Mouse (Mus musculus): ENCODE measurements around the gene D630039A03Rik. TPM values are rescaled to one million over a fixed set of nuclear protein-coding genes. Genes with fewer than 3 reads are reported as not detected.

The D630039A03Rik gene
- polyA plus RNA-seq, 1 experiment, result 0.19 TPM

DNA sequence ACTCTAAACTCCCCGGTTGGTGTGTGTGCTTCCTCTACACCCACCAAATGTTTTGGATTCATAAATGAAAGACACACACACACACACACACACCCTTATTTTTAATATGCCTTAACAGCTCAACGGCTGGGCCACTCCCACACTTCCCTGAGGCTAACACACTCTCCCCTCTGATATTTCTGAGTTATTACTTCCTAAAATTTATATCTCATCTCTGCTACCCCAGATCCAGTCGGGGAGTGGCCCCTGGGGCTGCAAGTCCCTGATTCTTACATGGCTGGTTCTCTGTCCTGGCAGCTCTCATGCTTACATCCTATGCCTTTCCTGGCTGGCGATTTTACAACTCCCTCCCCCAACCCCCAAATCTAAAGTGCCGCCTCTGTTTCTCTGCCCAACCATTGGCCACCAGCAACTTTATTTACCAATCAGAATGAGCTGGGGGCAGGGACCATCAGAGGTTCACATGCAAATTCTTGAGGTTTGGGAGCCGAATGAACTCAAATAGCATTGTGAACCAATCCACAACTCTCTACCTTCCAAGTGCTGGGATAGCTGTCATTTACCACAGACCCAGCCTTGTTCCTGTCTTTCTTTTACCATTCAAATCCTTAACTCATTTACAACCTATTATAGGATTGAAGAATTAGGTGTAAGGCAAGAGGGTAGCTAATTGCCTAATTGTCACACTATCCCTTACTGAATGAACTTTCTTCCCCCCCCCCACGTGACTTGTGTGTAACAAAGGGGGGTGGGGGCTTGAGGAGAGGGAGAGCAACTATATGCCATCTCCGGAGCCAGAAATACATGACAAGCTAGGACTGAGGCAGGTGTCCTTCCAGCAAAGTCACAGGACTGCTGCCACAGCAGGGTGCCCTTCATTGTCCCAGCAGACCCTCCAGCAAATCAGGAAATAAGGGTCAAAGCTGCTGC lies 3.7 kb upstream of the D630039A03Rik start:
- Histone ChIP-seq H3K4me3 (ENCODE audit: extremely low read depth, insufficient read depth, insufficient read length) (no peak overlapping the region), H3K27ac (ENCODE audit: insufficient read depth, low read length) (no peak overlapping the region), H3K4me1 (ENCODE audit: control insufficient read depth, insufficient read depth, insufficient read length) (no peaks in the 10 kb centered on the region; the same call in 1 of the 2 replicates), H3K36me3 (ENCODE audit: control insufficient read depth, insufficient read depth, low read length) (no peaks in the 10 kb centered on the region), H3K27me3 (ENCODE audit: control insufficient read depth, insufficient read depth, low read length) (no peaks in the 10 kb centered on the region)
- WGBS, result 41% methylated on average over 8 of the region's 8 CpGs
- DNase-seq (ENCODE audit: low read depth in 1 of 2, low spot score in 2 of 2), result no peak
- TF ChIP-seq CTCF (IDR thresholded peaks at IDR 0.05; ENCODE audit: extremely low read depth, insufficient read depth, insufficient read length, insufficient replicate concordance) (no peak), POLR2A (IDR thresholded peaks at IDR 0.05; ENCODE audit: low read depth, low read length) (no peak)

DNA sequence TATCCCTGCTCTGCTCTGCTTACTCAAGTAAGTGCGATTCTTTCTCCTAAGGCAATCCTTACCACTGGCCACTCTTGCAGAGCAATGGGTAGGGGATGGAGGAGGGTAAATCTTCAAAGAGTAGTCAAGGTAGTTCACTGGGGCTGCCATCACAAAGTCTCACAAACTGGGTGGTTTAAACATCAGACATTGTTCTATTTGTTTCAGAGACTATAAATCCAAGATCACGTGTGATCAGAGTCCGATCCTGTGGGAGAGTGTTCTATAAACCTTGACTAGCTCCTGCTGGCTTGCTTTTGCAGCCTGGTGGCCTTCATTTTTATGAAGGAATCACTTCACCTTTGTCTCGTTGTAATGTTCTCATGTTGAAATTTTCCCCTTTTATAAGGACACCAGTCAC lies 614 bp upstream of the D630039A03Rik start:
- Histone ChIP-seq H3K27me3 (ENCODE audit: control insufficient read depth, insufficient read depth, low read length) (no peaks in the 10 kb centered on the region), H3K36me3 (ENCODE audit: control insufficient read depth, insufficient read depth, low read length) (no peaks in the 10 kb centered on the region), H3K4me1 (ENCODE audit: control insufficient read depth, insufficient read depth, insufficient read length) (no peaks in the 10 kb centered on the region; the same call in 1 of the 2 replicates), H3K27ac (ENCODE audit: insufficient read depth, low read length) (no peak overlapping the region), H3K4me3 (ENCODE audit: extremely low read depth, insufficient read depth, insufficient read length) (no peak overlapping the region)
- no peak for DNase-seq (ENCODE audit: low read depth in 1 of 2, low spot score in 2 of 2)
- 83% methylated on average over 4 of the region's 4 CpGs for WGBS
- TF ChIP-seq POLR2A (IDR thresholded peaks at IDR 0.05; ENCODE audit: low read depth, low read length) (no peak), CTCF (IDR thresholded peaks at IDR 0.05; ENCODE audit: extremely low read depth, insufficient read depth, insufficient read length, insufficient replicate concordance) (no peak)

- no peaks in the 10 kb centered on the region for H3K27me3 ChIP-seq (ENCODE audit: control insufficient read depth, insufficient read depth, low read length)
- H3K27ac ChIP-seq (ENCODE audit: insufficient read depth, low read length), result no peak overlapping the region
- no peaks in the 10 kb centered on the region for H3K36me3 ChIP-seq (ENCODE audit: control insufficient read depth, insufficient read depth, low read length)
- TF ChIP-seq CTCF (IDR thresholded peaks at IDR 0.05; ENCODE audit: extremely low read depth, insufficient read depth, insufficient read length, insufficient replicate concordance) (no peak), POLR2A (IDR thresholded peaks at IDR 0.05; ENCODE audit: low read depth, low read length) (no peak)
- peak overlapping the region; percentile 9; the same call in 1 of the 2 replicates for H3K4me3 ChIP-seq (ENCODE audit: extremely low read depth, insufficient read depth, insufficient read length)
- no peaks in the 10 kb centered on the region; the same call in 1 of the 2 replicates for H3K4me1 ChIP-seq (ENCODE audit: control insufficient read depth, insufficient read depth, insufficient read length)
- no peak for DNase-seq (ENCODE audit: low read depth in 1 of 2, low spot score in 2 of 2)
- 36% methylated on average over 17 of the region's 17 CpGs for WGBS
These were observed 706 bp downstream of the D630039A03Rik start for GRCm38 (mm10) chr4:57915216-57915965.

GRCm38 (mm10) chr4:57914193-57915190 lies 1.6 kb downstream of the D630039A03Rik start:
- Histone ChIP-seq H3K27ac (ENCODE audit: insufficient read depth, low read length) (no peak overlapping the region), H3K4me1 (ENCODE audit: control insufficient read depth, insufficient read depth, insufficient read length) (no peaks in the 10 kb centered on the region; the same call in 1 of the 2 replicates), H3K4me3 (ENCODE audit: extremely low read depth, insufficient read depth, insufficient read length) (no peak overlapping the region), H3K27me3 (ENCODE audit: control insufficient read depth, insufficient read depth, low read length) (no peaks in the 10 kb centered on the region), H3K36me3 (ENCODE audit: control insufficient read depth, insufficient read depth, low read length) (no peaks in the 10 kb centered on the region)
- DNase-seq (ENCODE audit: low read depth in 1 of 2, low spot score in 2 of 2), result no peak
- 67% methylated on average over 10 of the region's 10 CpGs for WGBS
- no peak for TF ChIP-seq POLR2A (IDR thresholded peaks at IDR 0.05; ENCODE audit: low read depth, low read length)
- TF ChIP-seq CTCF (IDR thresholded peaks at IDR 0.05; ENCODE audit: extremely low read depth, insufficient read depth, insufficient read length, insufficient replicate concordance), result no peak

- TF ChIP-seq CTCF (IDR thresholded peaks at IDR 0.05; ENCODE audit: extremely low read depth, insufficient read depth, insufficient read length, insufficient replicate concordance) (no peak), POLR2A (IDR thresholded peaks at IDR 0.05; ENCODE audit: low read depth, low read length) (no peak)
- Histone ChIP-seq H3K36me3 (ENCODE audit: control insufficient read depth, insufficient read depth, low read length) (no peaks in the 10 kb centered on the region), H3K4me1 (ENCODE audit: control insufficient read depth, insufficient read depth, insufficient read length) (no peaks in the 10 kb centered on the region; the same call in 1 of the 2 replicates), H3K27ac (ENCODE audit: insufficient read depth, low read length) (no peak overlapping the region), H3K4me3 (ENCODE audit: extremely low read depth, insufficient read depth, insufficient read length) (no peak overlapping the region), H3K27me3 (ENCODE audit: control insufficient read depth, insufficient read depth, low read length) (no peaks in the 10 kb centered on the region)
- DNase-seq (ENCODE audit: low read depth in 1 of 2, low spot score in 2 of 2), result no peak
These were observed 3.1 kb downstream of the D630039A03Rik start for GRCm38 (mm10) chr4:57913021-57913420.

DNA sequence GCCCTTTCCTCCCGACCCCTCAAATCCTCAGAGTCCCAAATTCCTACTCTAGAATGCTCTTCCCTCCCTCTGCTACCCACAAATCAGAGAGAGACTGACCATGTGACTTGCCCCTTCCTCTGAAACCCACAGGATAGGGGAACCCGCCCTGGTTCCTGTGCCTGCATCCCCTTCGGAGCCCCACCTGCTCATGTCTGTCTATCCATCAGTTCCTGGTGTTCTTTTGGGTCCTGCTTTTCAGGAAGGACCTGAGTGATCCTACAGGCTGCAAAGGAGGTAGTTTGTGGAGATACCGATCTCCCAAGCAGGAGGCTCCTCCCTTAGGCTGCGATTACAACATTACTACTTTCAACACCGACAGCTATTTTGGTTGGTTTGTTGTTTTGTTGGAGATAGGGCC lies 7.2 kb downstream of the D630039A03Rik start:
- Histone ChIP-seq H3K27ac (ENCODE audit: insufficient read depth, low read length) (no peak overlapping the region), H3K36me3 (ENCODE audit: control insufficient read depth, insufficient read depth, low read length) (no peaks in the 10 kb centered on the region), H3K27me3 (ENCODE audit: control insufficient read depth, insufficient read depth, low read length) (no peaks in the 10 kb centered on the region), H3K4me3 (ENCODE audit: extremely low read depth, insufficient read depth, insufficient read length) (no peak overlapping the region), H3K4me1 (ENCODE audit: control insufficient read depth, insufficient read depth, insufficient read length) (no peaks in the 10 kb centered on the region)
- 26% methylated on average over 6 of the region's 6 CpGs for WGBS
- TF ChIP-seq POLR2A (IDR thresholded peaks at IDR 0.05; ENCODE audit: low read depth, low read length) (no peak), CTCF (IDR thresholded peaks at IDR 0.05; ENCODE audit: extremely low read depth, insufficient read depth, insufficient read length, insufficient replicate concordance) (no peak)
- DNase-seq (ENCODE audit: low read depth in 1 of 2, low spot score in 2 of 2), result no peak
